Mouse (Mus musculus) hindbrain, embryonic 12.5 days (tissue): Measurements from ENCODE around the gene Rxfp2. TPM values are rescaled to one million over a fixed set of nuclear protein-coding genes. Genes with fewer than 3 reads are reported as not detected.

Source experiments
- ATAC-seq: fragments of 200-750 bp; cut with Nextera tagmentation; 2 replicates; pipeline ENCODE4 v1.8.0; 2017; ENCODE audit warnings: moderate TSS enrichment; ENCODE audit not compliant: low FRiP score
- H3K27ac ChIP-seq: fragments of 300-500 bp; sonication (generic); 2 replicates; pipeline ENCODE4 v1.5.1; 2016; ENCODE audit warnings: mild to moderate bottlenecking
- H3K27me3 ChIP-seq: fragments of 300-500 bp; sonication (generic); 2 replicates; pipeline ENCODE4 v1.6.1; 2016; ENCODE audit warnings: mild to moderate bottlenecking
- H3K36me3 ChIP-seq: fragments of 300-500 bp; sonication (generic); 2 replicates; pipeline ENCODE4 v1.6.1; 2016; ENCODE audit warnings: mild to moderate bottlenecking
- H3K4me1 ChIP-seq: fragments of 300-500 bp; sonication (generic); 2 replicates; pipeline ENCODE4 v1.6.1; 2016
- H3K4me2 ChIP-seq: fragments of 300-500 bp; sonication (generic); replicated peaks from 2 replicates; pipeline ENCODE4 v1.6.1; 2016; ENCODE audit warnings: mild to moderate bottlenecking
- H3K4me3 ChIP-seq: fragments of 300-500 bp; sonication (generic); 2 replicates; pipeline ENCODE4 v1.5.1; 2016; ENCODE audit warnings: mild to moderate bottlenecking
- H3K9ac ChIP-seq: fragments of 300-500 bp; sonication (generic); 2 replicates; pipeline ENCODE4 v1.6.1; 2016; ENCODE audit warnings: mild to moderate bottlenecking, moderate library complexity
- H3K9me3 ChIP-seq: fragments of 300-500 bp; sonication (generic); replicated peaks from 2 replicates; pipeline ENCODE4 v1.6.1; 2016; ENCODE audit warnings: mild to moderate bottlenecking
- WGBS: fragments of 180-500 bp; shearing (Covaris S2); methylation state at CpG from one replicate; pipeline ENCODE4 v1.1.7; 2016; 5-methylcytosine and 5-hydroxymethylcytosine counted together
- polyA plus RNA-seq: library from polyadenylated mRNA; unstranded; fragments of >200 nt; fragmentation: Nextera tagmentation; extraction: Ambion mirVana; gene quantifications from 2 replicates; pipeline ENCODE4 v1.2.1, GENCODE M21; 2016

Gene Rxfp2
- polyA plus RNA-seq, 1 experiment from 2014 or later = 0.13 TPM

DNA sequence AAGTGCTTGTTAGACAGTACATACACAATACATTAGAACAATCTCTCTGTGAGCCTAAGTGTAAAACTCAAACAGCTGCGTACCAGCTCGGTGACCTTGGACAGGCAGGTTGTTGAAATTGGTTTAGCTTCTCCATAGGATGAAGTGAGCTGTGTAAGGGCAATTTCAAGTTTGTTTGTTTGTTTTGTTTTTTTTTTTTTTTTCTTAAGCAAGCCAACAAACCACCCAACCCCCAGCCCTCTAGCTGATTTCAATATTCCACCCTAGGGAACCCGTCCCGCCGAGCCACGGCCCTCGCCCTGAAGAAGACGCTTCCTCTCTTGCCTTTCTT lies 99.6 kb downstream of the Rxfp2 start:
- WGBS = 21% methylated on average over 8 of the region's 8 CpGs
- ATAC-seq = no peak
- H3K27ac ChIP-seq = no peak overlapping the region
- no peak overlapping the region for H3K9ac ChIP-seq
- H3K9me3 ChIP-seq = no peaks in the 10 kb centered on the region
- no peaks in the 10 kb centered on the region for H3K27me3 ChIP-seq
- H3K4me2 ChIP-seq = peak overlapping the region; percentile 75
- H3K4me3 ChIP-seq = peak overlapping the region; percentile 73
- no peaks in the 10 kb centered on the region for H3K36me3 ChIP-seq
- H3K4me1 ChIP-seq = peaks cover 23% of the 10 kb centered on the region

DNA sequence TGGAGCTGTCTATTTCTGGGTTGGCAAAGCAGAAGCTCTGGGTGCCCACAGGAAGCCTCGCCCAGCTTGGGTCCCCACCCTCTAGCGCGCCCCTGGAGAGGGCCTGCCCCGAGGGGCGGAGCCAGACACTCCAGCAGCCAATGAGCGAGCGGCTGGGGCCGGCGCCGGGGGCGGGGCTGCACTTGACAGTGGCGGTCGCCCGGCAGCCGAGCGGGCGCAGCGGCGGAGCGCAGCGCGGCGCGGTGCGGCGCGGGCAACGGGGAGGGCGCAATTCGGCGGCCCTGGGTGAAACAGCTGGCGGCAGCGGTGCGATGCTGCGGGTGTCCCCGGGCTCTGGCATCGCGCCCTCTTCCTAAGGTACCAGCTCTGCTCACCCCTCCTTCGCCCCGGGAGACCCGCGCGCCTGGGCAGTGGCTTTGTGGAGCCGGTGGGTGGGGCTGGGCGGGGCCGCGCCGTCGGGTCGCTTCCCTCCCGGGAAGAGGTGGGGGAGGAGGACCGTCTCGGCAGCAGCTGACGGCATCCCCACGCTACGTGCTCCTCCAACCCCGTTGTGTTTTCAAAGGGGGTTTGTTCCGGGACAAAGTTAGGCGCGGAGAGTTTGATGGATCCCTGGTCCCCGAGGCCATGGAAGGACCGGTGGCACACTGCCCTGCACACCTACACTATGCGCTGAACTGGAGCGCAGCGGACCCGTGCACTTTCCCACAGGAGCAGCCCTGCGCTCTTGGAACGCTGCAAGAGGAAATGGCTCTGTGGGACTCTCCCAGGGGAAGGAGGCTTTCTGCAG lies 100.2 kb downstream of the Rxfp2 start, which contains the start of gene Fry:
Fry (plus strand) TSS at position 191 of the 787 bp plus-strand sequence.
- peak within 1 kb of the TSS; percentile 68 for H3K27ac ChIP-seq
- no peaks in the 10 kb centered on the region for H3K27me3 ChIP-seq
- WGBS = under 1% methylated on average over 67 of the region's 68 CpGs
- H3K4me1 ChIP-seq = peaks cover 23% of the 10 kb centered on the region
- H3K9ac ChIP-seq = peak within 1 kb of the TSS; percentile 73
- peak within 1 kb of the TSS; percentile 75 for H3K4me2 ChIP-seq
- no peaks in the 10 kb centered on the region for H3K36me3 ChIP-seq
- no peaks in the 10 kb centered on the region for H3K9me3 ChIP-seq
- peak within 1 kb of the TSS; percentile 73 for H3K4me3 ChIP-seq
- peak; percentile 96 for ATAC-seq

DNA sequence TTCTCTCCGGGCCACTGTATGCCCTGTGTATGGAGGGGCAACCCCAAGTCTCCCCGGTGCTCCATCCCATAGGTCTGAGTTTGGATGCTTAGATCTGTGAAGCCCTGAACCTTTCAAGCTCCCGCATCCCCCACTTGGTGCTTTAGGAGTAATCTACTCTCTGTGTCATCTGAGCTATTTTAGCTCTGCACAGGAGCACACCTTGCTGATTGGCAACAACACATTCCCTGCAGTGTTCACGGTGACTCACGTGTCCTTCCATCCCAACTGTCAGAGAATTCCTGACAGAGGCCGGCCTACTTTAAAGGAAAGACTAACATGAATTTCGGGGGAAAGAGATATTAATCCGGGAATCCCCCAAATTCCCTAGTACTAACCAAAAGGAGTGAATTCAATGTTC lies 102.2 kb downstream of the Rxfp2 start:
- 91% methylated on average over 8 of the region's 8 CpGs for WGBS

DNA sequence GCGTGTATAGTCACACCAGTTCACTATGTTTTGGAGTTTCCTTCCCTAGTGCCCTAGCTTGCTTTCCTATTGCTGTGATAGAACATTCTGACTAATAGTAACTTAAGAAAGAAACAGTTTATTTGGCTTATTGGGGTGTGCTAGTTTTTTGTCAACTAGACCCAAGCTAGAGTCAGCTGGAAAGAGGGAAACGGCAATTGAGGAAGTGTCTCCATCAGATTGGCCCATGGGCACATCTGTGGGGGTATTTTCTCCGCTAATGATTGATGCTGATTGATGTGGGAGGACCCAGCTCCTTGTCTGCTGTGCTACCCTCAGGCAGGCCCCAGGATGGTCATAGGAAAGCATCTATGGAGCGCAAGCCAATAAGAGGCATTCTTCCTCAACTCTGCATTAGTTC lies 103.6 kb downstream of the Rxfp2 start:
- no peaks in the 10 kb centered on the region for H3K36me3 ChIP-seq
- H3K4me3 ChIP-seq = no peak overlapping the region
- H3K27me3 ChIP-seq = no peaks in the 10 kb centered on the region
- WGBS = 85% methylated on average over 4 of the region's 4 CpGs
- no peaks in the 10 kb centered on the region for H3K9me3 ChIP-seq
- no peak overlapping the region for H3K4me2 ChIP-seq
- H3K9ac ChIP-seq = no peak overlapping the region
- ATAC-seq = no peak
- H3K4me1 ChIP-seq = peaks cover 7% of the 10 kb centered on the region; the same call in 1 of the 2 replicates
- H3K27ac ChIP-seq = no peak overlapping the region

More for the DNA sequence above, 102.2 kb downstream of the Rxfp2 start:
- H3K4me3 ChIP-seq = no peak overlapping the region
- H3K36me3 ChIP-seq = no peaks in the 10 kb centered on the region
- H3K9me3 ChIP-seq = no peaks in the 10 kb centered on the region
- H3K4me1 ChIP-seq = peaks cover 13% of the 10 kb centered on the region
- no peak overlapping the region for H3K27ac ChIP-seq
- no peak overlapping the region for H3K9ac ChIP-seq
- H3K4me2 ChIP-seq = no peak overlapping the region
- no peak for ATAC-seq
- H3K27me3 ChIP-seq = no peaks in the 10 kb centered on the region

DNA sequence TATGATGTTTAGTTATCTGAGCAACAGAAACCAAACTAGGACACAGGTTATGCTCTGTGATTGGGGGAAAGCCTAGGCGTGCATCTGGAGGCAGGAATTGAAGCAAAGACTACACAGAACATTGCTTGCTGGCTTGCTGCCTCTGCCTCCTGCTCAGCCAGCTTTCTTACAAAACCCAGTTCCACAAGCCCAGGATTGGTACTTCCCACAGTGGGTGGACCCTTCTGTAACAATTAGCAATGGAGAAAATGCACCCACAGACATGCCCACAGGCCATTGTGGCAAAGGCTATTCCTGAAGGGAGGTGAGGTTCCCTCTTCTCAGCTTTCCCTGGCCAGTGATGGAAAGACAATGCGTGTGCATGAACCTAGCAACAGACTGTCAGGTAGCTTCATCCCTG lies 104.1 kb downstream of the Rxfp2 start:
- no peaks in the 10 kb centered on the region for H3K9me3 ChIP-seq
- H3K4me2 ChIP-seq = no peak overlapping the region
- no peak overlapping the region for H3K27ac ChIP-seq
- no peak for ATAC-seq
- peaks cover 7% of the 10 kb centered on the region; the same call in 1 of the 2 replicates for H3K4me1 ChIP-seq
- no peak overlapping the region for H3K9ac ChIP-seq
- H3K4me3 ChIP-seq = no peak overlapping the region
- no peaks in the 10 kb centered on the region for H3K36me3 ChIP-seq
- no peaks in the 10 kb centered on the region for H3K27me3 ChIP-seq
- WGBS = 82% methylated on average over 2 of the region's 2 CpGs

DNA sequence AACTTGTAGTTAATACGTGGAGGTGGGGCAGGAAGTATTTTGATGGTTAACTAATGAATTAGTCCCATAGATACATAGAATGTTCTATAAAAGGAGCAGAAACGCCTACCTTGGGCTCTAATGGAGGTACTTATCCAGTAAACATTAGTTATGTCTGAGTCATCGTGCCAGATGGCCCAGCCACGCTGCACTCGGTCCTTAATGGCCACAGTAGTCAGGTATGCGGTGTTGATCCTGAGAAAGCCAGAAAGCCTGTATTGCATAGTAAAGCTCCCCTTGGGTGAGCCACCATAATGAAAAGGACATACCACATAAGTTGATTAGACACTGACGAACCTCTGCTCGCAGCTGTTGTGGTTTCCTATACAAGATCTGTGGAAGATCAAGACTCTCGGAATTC lies 107.4 kb downstream of the Rxfp2 start:
- 87% methylated on average over 9 of the region's 9 CpGs for WGBS
- Histone ChIP-seq H3K27ac (no peak overlapping the region), H3K9ac (no peak overlapping the region), H3K4me1 (0 out of 2 replicates have a peak, but pooled peaks cover 2% of the 10 kb centered on the region), H3K36me3 (no peaks in the 10 kb centered on the region), H3K4me3 (no peak overlapping the region), H3K9me3 (no peaks in the 10 kb centered on the region), H3K27me3 (no peaks in the 10 kb centered on the region), H3K4me2 (no peak overlapping the region)
- ATAC-seq = no peak

DNA sequence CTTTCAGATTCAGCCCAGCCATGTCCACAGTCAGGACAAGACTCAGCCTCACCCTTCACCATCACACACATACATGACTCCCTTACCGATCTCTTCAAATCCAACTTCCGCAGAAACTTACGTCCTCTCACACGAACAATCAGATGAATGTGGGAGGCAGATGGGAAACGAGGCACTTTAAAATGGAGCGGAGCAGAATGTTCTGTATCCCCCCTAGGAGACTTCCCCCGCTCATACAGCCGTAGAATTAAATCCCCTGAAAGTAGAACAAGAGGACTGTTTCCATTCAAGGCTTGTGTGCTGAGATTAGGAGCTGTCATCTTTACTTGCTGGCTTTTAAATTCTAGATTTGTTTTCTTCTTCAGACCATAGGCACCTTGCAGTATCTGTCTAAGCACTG lies 110.0 kb downstream of the Rxfp2 start:
- H3K9ac ChIP-seq = no peak overlapping the region
- H3K27me3 ChIP-seq = no peaks in the 10 kb centered on the region
- H3K4me3 ChIP-seq = no peak overlapping the region
- H3K4me2 ChIP-seq = no peak overlapping the region
- no peak overlapping the region for H3K27ac ChIP-seq
- H3K9me3 ChIP-seq = no peaks in the 10 kb centered on the region
- 0 out of 2 replicates have a peak, but pooled peaks cover 2% of the 10 kb centered on the region for H3K4me1 ChIP-seq
- 87% methylated on average over 8 of the region's 8 CpGs for WGBS
- H3K36me3 ChIP-seq = no peaks in the 10 kb centered on the region
- ATAC-seq = no peak

DNA sequence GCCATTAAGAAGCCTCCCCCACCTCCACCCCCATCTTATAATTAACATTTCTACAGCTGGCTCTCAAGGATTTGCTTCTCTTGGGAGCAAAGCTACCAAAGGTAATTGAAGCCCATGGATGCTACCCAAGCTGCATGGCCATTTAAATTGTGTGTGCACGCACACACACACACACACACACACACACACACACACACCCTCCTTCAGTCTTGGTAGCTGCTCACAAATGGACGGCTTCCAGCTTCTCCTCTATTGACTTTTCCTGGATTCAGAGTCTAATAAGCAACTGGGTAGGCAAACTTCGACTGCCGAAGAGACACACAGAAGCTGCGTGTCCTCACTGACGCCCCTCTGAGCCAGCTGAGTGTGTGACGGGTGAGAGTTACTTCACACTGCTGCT lies 111.7 kb downstream of the Rxfp2 start:
- Histone ChIP-seq H3K36me3 (no peaks in the 10 kb centered on the region), H3K4me3 (no peak overlapping the region), H3K9ac (no peak overlapping the region), H3K27me3 (no peaks in the 10 kb centered on the region), H3K9me3 (no peaks in the 10 kb centered on the region), H3K4me2 (no peak overlapping the region), H3K4me1 (0 out of 2 replicates have a peak, but pooled peaks cover 2% of the 10 kb centered on the region), H3K27ac (no peak overlapping the region)
- 80% methylated on average over 7 of the region's 7 CpGs for WGBS
- no peak; the same call in 1 of the 2 replicates for ATAC-seq

DNA sequence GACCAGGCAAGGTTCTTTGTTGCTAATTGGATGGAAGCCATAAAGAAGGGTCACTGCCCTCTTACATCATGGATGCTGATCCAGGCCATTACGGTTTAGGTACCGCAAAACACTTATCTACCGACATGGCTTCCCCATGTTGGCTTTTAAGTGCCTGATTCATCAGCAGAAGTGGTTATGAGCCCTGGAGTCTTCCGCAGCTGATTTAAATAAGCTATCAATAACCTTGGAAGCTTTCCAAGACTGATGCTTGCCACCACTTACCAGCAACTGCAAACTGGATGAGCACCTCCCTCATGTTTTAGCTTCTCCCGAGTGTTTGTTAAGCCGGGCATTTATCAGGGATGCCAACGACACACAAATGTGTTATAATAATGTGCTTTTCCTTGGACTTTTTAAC lies 112.7 kb downstream of the Rxfp2 start:
- no peaks in the 10 kb centered on the region for H3K36me3 ChIP-seq
- no peak overlapping the region for H3K4me3 ChIP-seq
- WGBS = 80% methylated on average over 7 of the region's 7 CpGs
- no peaks in the 10 kb centered on the region for H3K27me3 ChIP-seq
- ATAC-seq = no peak
- no peak overlapping the region for H3K9ac ChIP-seq
- H3K9me3 ChIP-seq = no peaks in the 10 kb centered on the region
- H3K4me2 ChIP-seq = no peak overlapping the region
- 0 out of 2 replicates have a peak, but pooled peaks cover 2% of the 10 kb centered on the region for H3K4me1 ChIP-seq
- no peak overlapping the region for H3K27ac ChIP-seq

Other genes starting within 250 kb of the Rxfp2 start
- gene Fry, start 100.0 kb downstream of the Rxfp2 start, polyA plus RNA-seq = 27.9 and 30.1 TPM in 2 replicates